Mouse (Mus musculus): ENCODE results near the gene Sorcs2. TPM values are rescaled to one million over a fixed set of nuclear protein-coding genes. Genes with fewer than 3 reads are reported as not detected.

The Sorcs2 gene
- total and polyA plus RNA-seq, 3 experiments = 0.42 to 1.6 (median 0.46) TPM

GRCm38 (mm10) chr5:36141112-36141511 lies 256.8 kb downstream of the Sorcs2 start:
- dilution Hi-C loops (cut with MboI; ENCODE audit: extremely low pct_ligation_motif_present, extremely low pct_unique_long_range_greater_than_20kb, low sequenced_read_pairs) (no loop called here), in situ Hi-C loops (cut with MboI; ENCODE audit: low pct_ligation_motif_present, low pct_unique_long_range_greater_than_20kb, low sequenced_read_pairs) (loop anchor here (5.0 to 10.0 kb wide), 3 partner anchors 49 to 254 kb away; partner anchors contain the start of gene Sorcs2)
- Histone ChIP-seq H3K27me3 (replicated peaks) (no peaks in the 10 kb centered on the region), H3K4me2 (ENCODE audit: insufficient read depth, low read depth, poor library complexity, severe bottlenecking) (no peak overlapping the region), H3K36me3 (replicated peaks in 1 of 2; ENCODE audit: control insufficient read depth in 1 of 2, insufficient read depth in 1 of 2, low read length in 1 of 2) (no peaks in the 10 kb centered on the region), H3K27ac (ENCODE audit: insufficient read depth, low read depth) (no peak overlapping the region), H3K9ac (ENCODE audit: insufficient read depth, low read depth) (no peak overlapping the region), H3K4me3 (replicated peaks in 1 of 3; ENCODE audit: low read depth in 2 of 3, low read length in 2 of 3, poor library complexity in 1 of 3) (no peak overlapping the region), H3K9me3 (replicated peaks; ENCODE audit: low read length) (no peaks in the 10 kb centered on the region), H3K79me2 (replicated peaks; ENCODE audit: control insufficient read depth, extremely low read depth, insufficient read depth, poor library complexity, severe bottlenecking) (no peaks in the 10 kb centered on the region), H3K4me1 (ENCODE audit: control insufficient read depth in 1 of 2, insufficient read depth in 2 of 2) (peaks cover 25 to 55% of the 10 kb centered on the region in 2 experiments)
- DNase-seq (ENCODE audit: extremely low read depth) = peak; percentile 41
- TF ChIP-seq UBTF (IDR thresholded peaks at IDR 0.05; ENCODE audit: low read depth, low read length) = no peak
- no peak for TF ChIP-seq JUN (IDR thresholded peaks at IDR 0.05; ENCODE audit: insufficient read depth, low read depth, low read length)
- peak; percentile 53; the same call in 1 of the 2 replicates for TF ChIP-seq ELF1 (IDR thresholded peaks at IDR 0.05; ENCODE audit: low read depth, low read length)
- no peak for TF ChIP-seq MXI1 (IDR thresholded peaks at IDR 0.05; ENCODE audit: low read depth, low read length)
- TF ChIP-seq MAZ (IDR thresholded peaks at IDR 0.05; ENCODE audit: low read depth, low read length) = no peak
- no peak for TF ChIP-seq MAX (IDR thresholded peaks at IDR 0.05; ENCODE audit: low read length)
- peak; percentile 63 for TF ChIP-seq SMC3 (IDR thresholded peaks at IDR 0.05; ENCODE audit: low read depth, low read length)
- TF ChIP-seq POLR2AphosphoS2 (IDR thresholded peaks at IDR 0.05; ENCODE audit: low read depth, low read length) = no peak
- peak in 1 of 2 experiments; percentile 75; a peak in 2 of 4 replicates for TF ChIP-seq CTCF (conservative IDR thresholded peaks at IDR 0.05 in 1 of 2, IDR thresholded peaks at IDR 0.05 in 1 of 2; ENCODE audit: low read depth in 2 of 2, low read length in 2 of 2)
- TF ChIP-seq E2F4 (IDR thresholded peaks at IDR 0.05; ENCODE audit: insufficient replicate concordance, low read depth, low read length) = no peak
- no peak for TF ChIP-seq TCF12 (IDR thresholded peaks at IDR 0.05; ENCODE audit: low read depth, low read length)
- TF ChIP-seq RAD21 (IDR thresholded peaks at IDR 0.05; ENCODE audit: low read depth, low read length) = peak; percentile 68
- no peak for TF ChIP-seq ZNF384 (IDR thresholded peaks at IDR 0.05; ENCODE audit: low read depth, low read length)
- no peak for TF ChIP-seq JUND (conservative IDR thresholded peaks at IDR 0.05; ENCODE audit: low read depth, low read length)

- in situ Hi-C loops (cut with MboI; ENCODE audit: low pct_ligation_motif_present, low pct_unique_long_range_greater_than_20kb, low sequenced_read_pairs) (loop anchor here (5.0 to 10.0 kb wide), 3 partner anchors 47 to 255 kb away; partner anchors contain the start of gene Sorcs2), dilution Hi-C loops (cut with MboI; ENCODE audit: extremely low pct_ligation_motif_present, extremely low pct_unique_long_range_greater_than_20kb, low sequenced_read_pairs) (no loop called here)
- no peak overlapping the region for H3K4me3 ChIP-seq (replicated peaks in 1 of 3; ENCODE audit: low read depth in 2 of 3, low read length in 2 of 3, poor library complexity in 1 of 3)
- peaks cover 13 to 50% of the 10 kb centered on the region in 2 experiments for H3K4me1 ChIP-seq (ENCODE audit: control insufficient read depth in 1 of 2, insufficient read depth in 2 of 2)
- no peak for DNase-seq (ENCODE audit: extremely low read depth)
- no peaks in the 10 kb centered on the region for H3K36me3 ChIP-seq (replicated peaks in 1 of 2; ENCODE audit: control insufficient read depth in 1 of 2, insufficient read depth in 1 of 2, low read length in 1 of 2)
- no peaks in the 10 kb centered on the region for H3K27me3 ChIP-seq (replicated peaks)
- H3K9ac ChIP-seq (ENCODE audit: insufficient read depth, low read depth) = no peak overlapping the region
- no peaks in the 10 kb centered on the region for H3K79me2 ChIP-seq (replicated peaks; ENCODE audit: control insufficient read depth, extremely low read depth, insufficient read depth, poor library complexity, severe bottlenecking)
- no peak overlapping the region for H3K4me2 ChIP-seq (ENCODE audit: insufficient read depth, low read depth, poor library complexity, severe bottlenecking)
- no peak for TF ChIP-seq PAX5 (IDR thresholded peaks at IDR 0.05; ENCODE audit: low read length)
- H3K27ac ChIP-seq (ENCODE audit: insufficient read depth, low read depth) = no peak overlapping the region
- no peaks in the 10 kb centered on the region for H3K9me3 ChIP-seq (replicated peaks; ENCODE audit: low read length)
Observed at GRCm38 (mm10) chr5:36139766-36140165, 258.2 kb downstream of the Sorcs2 start.

Measured in CH12.LX (cell line).